Mouse (Mus musculus) G1E (cell line): ENCODE data around the gene Dgka. TPM values are rescaled to one million over a fixed set of nuclear protein-coding genes. Genes with fewer than 3 reads are reported as not detected.

Experiments used
- ATAC-seq: 2 replicates; pipeline ENCODE4 v1.8.0; 2016; ENCODE audit warnings: mild to moderate bottlenecking; ENCODE audit not compliant: insufficient number of reproducible peaks, poor library complexity, low FRiP score, severe bottlenecking; ENCODE audit errors: extremely low read depth
- DNase-seq: peaks from one replicate; pipeline ENCODE4 v3.0.0; 2012; ENCODE audit warnings: low spot score
- H3K27me3 ChIP-seq: 2 replicates; pipeline ENCODE4 v1.6.1; 2012; ENCODE audit warnings: mild to moderate bottlenecking, low read length, inconsistent platforms; ENCODE audit not compliant: insufficient read depth
- H3K36me3 ChIP-seq: replicated peaks from 2 replicates; pipeline ENCODE3; 2012; ENCODE audit warnings: mild to moderate bottlenecking, inconsistent platforms
- H3K4me1 ChIP-seq: 2 replicates; pipeline ENCODE4 v1.6.1; 2012; ENCODE audit warnings: low read depth, low read length, inconsistent platforms, mixed read lengths; ENCODE audit not compliant: insufficient read depth
- H3K4me3 ChIP-seq: 2 replicates; pipeline ENCODE4 v1.5.1; 2012; ENCODE audit warnings: low read depth, mild to moderate bottlenecking, inconsistent platforms, low read length, moderate library complexity, mixed read lengths
- H3K9me3 ChIP-seq: replicated peaks from 2 replicates; pipeline ENCODE4 v1.6.1; 2012; ENCODE audit warnings: inconsistent platforms
- CTCF ChIP-seq: IDR thresholded peaks from 2 replicates; pipeline ENCODE4 v1.5.1; 2012; ENCODE audit warnings: low read depth, low read length, inconsistent platforms, mixed read lengths
- GATA1 ChIP-seq: IDR thresholded peaks from 2 replicates; pipeline ENCODE4 v1.6.1; 2012; ENCODE audit warnings: borderline replicate concordance, low read length, inconsistent platforms, mixed read lengths
- GATA2 ChIP-seq: IDR thresholded peaks from 2 replicates; pipeline ENCODE4 v1.6.1; 2012; ENCODE audit warnings: low read depth, low read length, inconsistent platforms, borderline replicate concordance
- POLR2AphosphoS5 ChIP-seq: IDR thresholded peaks from 2 replicates; pipeline ENCODE4 v1.6.1; 2012; ENCODE audit warnings: low read depth, low read length, inconsistent platforms; ENCODE audit not compliant: insufficient replicate concordance
- TAL1 ChIP-seq: conservative IDR thresholded peaks from 2 replicates; pipeline ENCODE4 v1.6.1; 2012; ENCODE audit warnings: low read depth, low read length, inconsistent platforms, mixed read lengths
- polyA plus RNA-seq: library from polyadenylated mRNA; stranded (reverse); fragments of >175 nt; gene quantifications from 2 replicates; pipeline ENCODE4 v1.2.3, GENCODE M21; 2012
- total RNA-seq, 2 experiments: library from RNA; stranded (forward) in 1 of 2; stranded (reverse) in 1 of 2; fragments of 200-1000 nt in 1 of 2; fragments of >200 nt in 1 of 2; fragmentation: Nextera tagmentation in 1 of 2; gene quantifications; 2 replicates each; pipeline ENCODE4 v1.2.3; 2014 to 2017

Gene Dgka
- total RNA-seq (2014; fragmentation: Nextera tagmentation) (6.8 and 8.4 TPM in 2 replicates), total RNA-seq (2017) (3.3 TPM in 2 replicates), polyA plus RNA-seq (0.19 and 0.50 TPM in 2 replicates)

- peaks cover 6% of the 10 kb centered on the region for H3K27me3 ChIP-seq
- DNase-seq: no peak
- no peak for ATAC-seq
- no peaks in the 10 kb centered on the region for H3K9me3 ChIP-seq
- peaks cover 4% of the 10 kb centered on the region for H3K36me3 ChIP-seq
- TF ChIP-seq POLR2AphosphoS5: no peak
- H3K4me3 ChIP-seq: peak within 1 kb of the TSS; percentile 70
- H3K4me1 ChIP-seq: peaks cover 63% of the 10 kb centered on the region
Measured at GRCm38 (mm10) chr10:128744680-128745601, at the start of gene Dgka. Dgka (minus strand) TSS chr10:128744855.

GRCm38 (mm10) chr10:128794391-128794790 is 49.7 kb upstream of the Dgka start:
- no peak overlapping the region for H3K4me3 ChIP-seq
- peaks cover 2% of the 10 kb centered on the region for H3K36me3 ChIP-seq
- peaks cover 7% of the 10 kb centered on the region; the same call in 1 of the 2 replicates for H3K4me1 ChIP-seq
- DNase-seq: no peak
- peaks cover 24% of the 10 kb centered on the region for H3K27me3 ChIP-seq
- no peaks in the 10 kb centered on the region for H3K9me3 ChIP-seq
- TF ChIP-seq CTCF: no peak
- no peak for ATAC-seq

GRCm38 (mm10) chr10:128793258-128793657 is 48.6 kb upstream of the Dgka start:
- DNase-seq: no peak
- ATAC-seq: no peak
- Histone ChIP-seq H3K27me3 (peaks cover 24% of the 10 kb centered on the region), H3K4me3 (no peak overlapping the region), H3K36me3 (no peaks in the 10 kb centered on the region), H3K4me1 (peaks cover 7% of the 10 kb centered on the region; the same call in 1 of the 2 replicates), H3K9me3 (no peaks in the 10 kb centered on the region)
- TF ChIP-seq POLR2AphosphoS5 (no peak), TAL1 (no peak), GATA1 (no peak), GATA2 (no peak), CTCF (no peak)

GRCm38 (mm10) chr10:128792041-128792440 is 47.4 kb upstream of the Dgka start:
- Histone ChIP-seq H3K27me3 (peaks cover 24% of the 10 kb centered on the region), H3K9me3 (no peaks in the 10 kb centered on the region), H3K4me3 (no peak overlapping the region), H3K36me3 (no peaks in the 10 kb centered on the region), H3K4me1 (peaks cover 7% of the 10 kb centered on the region; the same call in 1 of the 2 replicates)
- no peak for ATAC-seq
- no peak for DNase-seq
- TF ChIP-seq TAL1 (no peak), GATA1 (no peak), CTCF (no peak), GATA2 (no peak), POLR2AphosphoS5 (no peak)

GRCm38 (mm10) chr10:128790398-128791124 is 45.9 kb upstream of the Dgka start, which contains the start of gene Mmp19:
Mmp19 (plus strand) TSS chr10:128790910.
- DNase-seq (no peak), ATAC-seq (no peak)
- Histone ChIP-seq H3K4me1 (peaks cover 7% of the 10 kb centered on the region; the same call in 1 of the 2 replicates), H3K27me3 (peaks cover 18% of the 10 kb centered on the region), H3K36me3 (no peaks in the 10 kb centered on the region), H3K9me3 (no peaks in the 10 kb centered on the region), H3K4me3 (no peak within 1 kb of the TSS)
- TF ChIP-seq POLR2AphosphoS5 (no peak), GATA2 (no peak), TAL1 (no peak), GATA1 (no peak), CTCF (no peak)

- no peak for TF ChIP-seq TAL1
- DNase-seq (no peak), ATAC-seq (no peak)
- Histone ChIP-seq H3K27me3 (peaks cover 32% of the 10 kb centered on the region), H3K4me3 (no peak overlapping the region), H3K36me3 (no peaks in the 10 kb centered on the region), H3K9me3 (peaks cover 12% of the 10 kb centered on the region), H3K4me1 (peaks cover 3% of the 10 kb centered on the region; the same call in 1 of the 2 replicates)
Measured at GRCm38 (mm10) chr10:128780200-128780599, 35.5 kb upstream of the Dgka start.
